In genomic region chr7:80763864-80764437, GRCm38 (mm10) we compare ENCODE assay signal across 10 mouse cellular contexts.
DNase-seq lines count a peak whose midpoint lies in the region; ATAC-seq and TF ChIP-seq lines count a peak whose summit lies in the region.
"Had no signal": no experiment of that assay in that cellular context is flagged by ENCODE, and none has a peak within 500 bp of the region (broad histone marks: within the 10 kb centered on the region; RNA-seq: fewer than 3 reads in every experiment).

No protein-coding gene starts in this region.

- TF ChIP-seq POLR2A in kidney, adult 2 months (IDR thresholded peaks at IDR 0.05; ENCODE audit: low read depth, low read length), result no peak

- ATAC-seq in forebrain, embryonic 16.5 days, result peak; percentile 70
- no peak for ATAC-seq in midbrain, embryonic 14.5 days (ENCODE audit: low FRiP score, low TSS enrichment)

- H3K27ac ChIP-seq in forebrain, embryonic 16.5 days (ENCODE audit: low read length), result peak overlapping the region; percentile 62
- peak overlapping the region; percentile 57 for H3K27ac ChIP-seq in kidney, adult 2 months (ENCODE audit: insufficient read depth, low read depth, low read length)
- peak overlapping the region; percentile 67 for H3K27ac ChIP-seq in midbrain, embryonic 14.5 days (replicated peaks; ENCODE audit: low read depth, low read length)

- no peak overlapping the region for H3K4me3 ChIP-seq in forebrain, embryonic 16.5 days (replicated peaks; ENCODE audit: low read length)
- H3K4me3 ChIP-seq in kidney, adult 2 months (ENCODE audit: insufficient read depth, low read depth, low read length), result no peak overlapping the region
- H3K4me3 ChIP-seq in midbrain, embryonic 14.5 days (replicated peaks; ENCODE audit: low read depth, low read length), result no peak overlapping the region
- H3K4me3 ChIP-seq: erythroblast, embryonic 14.5 days; myocyte had no signal

- no peak overlapping the region for H3K9ac ChIP-seq in forebrain, embryonic 16.5 days (replicated peaks; ENCODE audit: low read depth, low read length)
- no peak overlapping the region for H3K9ac ChIP-seq in midbrain, embryonic 14.5 days (replicated peaks; ENCODE audit: low read length)

- TF ChIP-seq CTCF in kidney, adult 2 months (conservative IDR thresholded peaks at IDR 0.05; ENCODE audit: insufficient read depth, insufficient read length, low read depth, low read length), result no peak

- peaks cover 19% of the 10 kb centered on the region for H3K4me1 ChIP-seq in forebrain, embryonic 16.5 days (replicated peaks; ENCODE audit: control insufficient read depth, insufficient read depth, low read length)
- no peaks in the 10 kb centered on the region; the same call in 1 of the 2 replicates for H3K4me1 ChIP-seq in kidney, adult 2 months (ENCODE audit: control insufficient read depth, insufficient read depth, low read length)
- peaks cover 8% of the 10 kb centered on the region for H3K4me1 ChIP-seq in midbrain, embryonic 14.5 days (ENCODE audit: control insufficient read depth, insufficient read depth, low read length)

- WGBS in forebrain, embryonic 16.5 days, result 26% methylated on average over 7 of the region's 7 CpGs
- 60% methylated on average over 7 of the region's 7 CpGs for WGBS in kidney, adult 2 months
- 45% methylated on average over 7 of the region's 7 CpGs for WGBS in midbrain, embryonic 14.5 days

- H3K36me3 ChIP-seq in forebrain, embryonic 16.5 days (ENCODE audit: control insufficient read depth, insufficient read depth), result no peaks in the 10 kb centered on the region
- peaks cover 3% of the 10 kb centered on the region for H3K36me3 ChIP-seq in kidney, adult 2 months (ENCODE audit: control insufficient read depth, insufficient read depth, low read length)
- peaks cover 9% of the 10 kb centered on the region for H3K36me3 ChIP-seq in midbrain, embryonic 14.5 days (ENCODE audit: control insufficient read depth, insufficient read depth, low read length)

- no peaks in the 10 kb centered on the region for H3K27me3 ChIP-seq in forebrain, embryonic 16.5 days (replicated peaks; ENCODE audit: control insufficient read depth, insufficient read depth, low read length)
- no peaks in the 10 kb centered on the region for H3K27me3 ChIP-seq in kidney, adult 2 months (replicated peaks; ENCODE audit: control insufficient read depth, insufficient read depth, low read length)
- no peaks in the 10 kb centered on the region for H3K27me3 ChIP-seq in midbrain, embryonic 14.5 days (ENCODE audit: control insufficient read depth, insufficient read depth, low read length)

- H3K4me2 ChIP-seq in forebrain, embryonic 16.5 days (ENCODE audit: low read length), result no peak overlapping the region
- H3K4me2 ChIP-seq in midbrain, embryonic 14.5 days (ENCODE audit: low read length), result 0 out of 2 replicates have a peak overlapping the region, but pooled peaks have one; percentile 3

- intact Hi-C loops in left cerebral cortex, postnatal 4 days (cut with DNase I), result no loop called here

- DNase-seq in left cerebral cortex, postnatal 4 days, result peak; percentile 60
- no peak for DNase-seq in left cerebral cortex, adult 11 months (ENCODE audit: low spot score)
- peak; percentile 74 for DNase-seq in kidney, adult 2 months
- peak; percentile 52 for DNase-seq in midbrain, embryonic 14.5 days
- no peak for DNase-seq in T-cell, adult 2 months (ENCODE audit: low spot score)
- DNase-seq in spleen, adult 12 weeks (ENCODE audit: low spot score), result no peak
- no peak for DNase-seq in gastrocnemius, adult 18-20 months (ENCODE audit: low spot score)

- no peaks in the 10 kb centered on the region for H3K9me3 ChIP-seq in forebrain, embryonic 16.5 days (ENCODE audit: control insufficient read depth, low read length)
- no peaks in the 10 kb centered on the region for H3K9me3 ChIP-seq in midbrain, embryonic 14.5 days (ENCODE audit: control insufficient read depth, low read length)

Comparison
In these comparisons a context has a peak if more than half of its experiments do, and no peak if none do; other contexts are left out.
1. DNase-seq: peak in left cerebral cortex, postnatal 4 days (single experiment), kidney, adult 2 months (single experiment) and midbrain, embryonic 14.5 days (single experiment); none in left cerebral cortex, adult 11 months (single experiment), T-cell, adult 2 months (single experiment), spleen, adult 12 weeks (single experiment) and gastrocnemius, adult 18-20 months (single experiment).
2. Peak in every context shown above with its lines, with median percentiles within 50 percentile points of each other: H3K27ac ChIP-seq.